Mouse (Mus musculus): Measurements from ENCODE around the gene Pde4d. TPM values are rescaled to one million over a fixed set of nuclear protein-coding genes. Genes with fewer than 3 reads are reported as not detected.

The Pde4d gene
- polyA plus RNA-seq, 1 experiment = 12.7 TPM

GRCm38 (mm10) chr13:109388626-109389220 is 939.0 kb downstream of the Pde4d start:
- TF ChIP-seq GATA1 (IDR thresholded peaks at IDR 0.05; ENCODE audit: low read length) = no peak

GRCm38 (mm10) chr13:109402396-109402795 is 952.6 kb downstream of the Pde4d start:
- no peak for TF ChIP-seq GATA1 (IDR thresholded peaks at IDR 0.05; ENCODE audit: low read length)

GRCm38 (mm10) chr13:109402936-109403335 is 953.2 kb downstream of the Pde4d start:
- TF ChIP-seq GATA1 (IDR thresholded peaks at IDR 0.05; ENCODE audit: low read length) = no peak

GRCm38 (mm10) chr13:109406341-109406740 is 956.6 kb downstream of the Pde4d start:
- TF ChIP-seq GATA1 (IDR thresholded peaks at IDR 0.05; ENCODE audit: low read length) = no peak

GRCm38 (mm10) chr13:109407371-109407770 is 957.6 kb downstream of the Pde4d start:
- no peak for TF ChIP-seq GATA1 (IDR thresholded peaks at IDR 0.05; ENCODE audit: low read length)

- TF ChIP-seq GATA1 (IDR thresholded peaks at IDR 0.05; ENCODE audit: low read length) = no peak
Measured at GRCm38 (mm10) chr13:109420426-109420825, 970.7 kb downstream of the Pde4d start.

- TF ChIP-seq GATA1 (IDR thresholded peaks at IDR 0.05; ENCODE audit: low read length) = no peak
Measured at GRCm38 (mm10) chr13:109424906-109425305, 975.2 kb downstream of the Pde4d start.

- TF ChIP-seq GATA1 (IDR thresholded peaks at IDR 0.05; ENCODE audit: low read length) = no peak
Measured at GRCm38 (mm10) chr13:109425548-109425947, 975.8 kb downstream of the Pde4d start.

GRCm38 (mm10) chr13:109426058-109426457 is 976.3 kb downstream of the Pde4d start:
- no peak for TF ChIP-seq GATA1 (IDR thresholded peaks at IDR 0.05; ENCODE audit: low read length)

- TF ChIP-seq GATA1 (IDR thresholded peaks at IDR 0.05; ENCODE audit: low read length) = no peak
Measured at GRCm38 (mm10) chr13:109427541-109427940, 977.8 kb downstream of the Pde4d start.

- TF ChIP-seq GATA1 (IDR thresholded peaks at IDR 0.05; ENCODE audit: low read length) = no peak
Measured at GRCm38 (mm10) chr13:109429544-109429943, 979.8 kb downstream of the Pde4d start.

GRCm38 (mm10) chr13:109437231-109437776 is 987.6 kb downstream of the Pde4d start:
- no peak for TF ChIP-seq GATA1 (IDR thresholded peaks at IDR 0.05; ENCODE audit: low read length)

- no peak for TF ChIP-seq GATA1 (IDR thresholded peaks at IDR 0.05; ENCODE audit: low read length)
Measured at GRCm38 (mm10) chr13:109439436-109440161, 989.9 kb downstream of the Pde4d start.

GRCm38 (mm10) chr13:109440331-109440730 is 990.6 kb downstream of the Pde4d start:
- TF ChIP-seq GATA1 (IDR thresholded peaks at IDR 0.05; ENCODE audit: low read length) = no peak

GRCm38 (mm10) chr13:109440881-109441280 is 991.1 kb downstream of the Pde4d start:
- no peak for TF ChIP-seq GATA1 (IDR thresholded peaks at IDR 0.05; ENCODE audit: low read length)

GRCm38 (mm10) chr13:109441401-109441973 is 991.7 kb downstream of the Pde4d start:
- no peak for TF ChIP-seq GATA1 (IDR thresholded peaks at IDR 0.05; ENCODE audit: low read length)
